Mouse (Mus musculus) cerebellum, adult 2 months (tissue): ENCODE results near the gene Taok1. TPM values are rescaled to one million over a fixed set of nuclear protein-coding genes. Genes with fewer than 3 reads are reported as not detected.

Source experiments
- DNase-seq, 2 experiments: peaks; one replicate each; pipeline ENCODE4 v3.0.0; 2021
- H3K27ac ChIP-seq: fragments of 200-500 bp; 2 replicates; pipeline ENCODE4 v1.5.1; 2012; ENCODE audit warnings: low read length, control low read depth, inconsistent platforms; ENCODE audit not compliant: insufficient read depth
- H3K27me3 ChIP-seq: fragments of 200-500 bp; 2 replicates; pipeline ENCODE4 v1.6.1; 2012; ENCODE audit warnings: inconsistent platforms, mild to moderate bottlenecking, low read length, moderate library complexity; ENCODE audit not compliant: control insufficient read depth, insufficient read depth
- H3K4me1 ChIP-seq: fragments of 200-500 bp; 2 replicates; pipeline ENCODE4 v1.6.1; 2011; ENCODE audit warnings: low read length; ENCODE audit not compliant: control insufficient read depth, insufficient read depth
- H3K4me3 ChIP-seq: fragments of 200-500 bp; replicated peaks from 2 replicates; pipeline ENCODE3; 2011; ENCODE audit warnings: mild to moderate bottlenecking, low read depth, low read length, control low read depth; ENCODE audit not compliant: insufficient read depth
- CTCF ChIP-seq: fragments of 200-500 bp; IDR thresholded peaks from 2 replicates; pipeline ENCODE4 v1.5.1; 2011; ENCODE audit warnings: low read depth, mild to moderate bottlenecking, control low read depth, low read length, moderate library complexity, borderline replicate concordance; ENCODE audit not compliant: insufficient read depth
- POLR2A ChIP-seq: fragments of 200-500 bp; IDR thresholded peaks from 2 replicates; pipeline ENCODE4 v1.6.1; 2011; ENCODE audit warnings: low read length, control low read depth, borderline replicate concordance; ENCODE audit not compliant: insufficient read depth
- WGBS: fragments of 180-500 bp; shearing (Covaris S2); methylation state at CpG from one replicate; pipeline ENCODE4 v1.1.7; 2018; 5-methylcytosine and 5-hydroxymethylcytosine counted together
- polyA plus RNA-seq: library from polyadenylated mRNA; depleted of rRNA; stranded (reverse); fragments of >200 nt; gene quantifications from 2 replicates; pipeline ENCODE4 v1.2.3, GENCODE M21; 2012; rRNA removed

Gene Taok1
- polyA plus RNA-seq, 1 experiment = 26.8 TPM

DNA sequence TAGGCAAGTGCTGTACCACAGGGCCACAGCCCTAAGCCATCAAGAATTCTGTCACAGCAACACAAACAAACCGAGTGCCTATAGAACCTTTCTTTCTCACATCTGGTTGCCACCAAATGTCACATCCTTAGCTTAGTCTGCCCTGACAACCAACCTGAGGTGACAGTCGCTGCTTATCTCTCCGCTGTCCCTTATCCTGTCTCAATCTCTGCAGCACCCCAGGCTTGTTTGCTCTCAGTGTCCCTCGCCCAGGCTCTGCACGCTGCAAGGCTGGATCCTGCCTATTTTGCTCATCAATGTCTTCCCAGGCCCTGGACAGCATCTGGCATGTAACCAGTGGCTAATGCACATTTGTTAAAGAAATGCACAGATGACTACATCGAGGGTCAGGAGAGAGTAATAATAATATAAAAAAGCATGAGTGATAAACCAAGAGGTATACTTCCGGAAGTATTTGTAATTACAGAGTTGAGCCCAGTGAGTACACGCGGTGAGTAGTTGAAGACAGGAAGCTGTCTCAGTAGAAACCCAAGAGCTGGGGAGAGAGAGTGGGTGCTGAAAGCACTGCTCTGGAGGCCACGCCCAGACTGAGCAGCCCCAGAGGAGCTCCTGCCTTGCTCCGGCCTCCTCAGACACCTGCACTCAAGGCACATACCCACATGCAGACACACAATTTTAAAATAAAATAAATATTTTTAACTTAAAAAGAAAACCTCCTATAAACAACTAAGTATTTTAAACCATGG lies 123.9 kb downstream of the Taok1 start:
- peaks cover 40% of the 10 kb centered on the region for H3K4me1 ChIP-seq
- 81% methylated on average over 11 of the region's 11 CpGs for WGBS

DNA sequence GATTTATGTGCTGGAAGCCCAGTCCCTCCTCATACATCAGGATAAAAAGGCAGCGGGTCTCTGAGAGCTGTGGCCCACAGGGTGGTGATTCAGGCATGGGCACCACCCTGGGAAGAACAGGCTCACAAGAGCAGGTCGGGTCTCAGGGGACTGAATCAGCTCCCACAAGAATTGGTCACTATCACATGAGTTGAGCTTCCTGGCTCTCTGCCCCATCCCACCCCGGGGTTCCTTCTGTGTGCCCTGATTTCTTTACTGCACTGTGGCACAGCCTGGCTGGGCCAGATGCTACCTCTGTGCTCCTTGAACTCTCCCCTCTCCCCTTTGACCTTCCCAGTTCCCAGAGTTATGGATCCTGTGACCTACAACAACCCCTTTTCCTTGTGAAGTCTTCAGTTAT lies 124.6 kb downstream of the Taok1 start:
- 41% methylated on average over 3 of the region's 3 CpGs for WGBS
- DNase-seq = no peak
- H3K27ac ChIP-seq = peak overlapping the region; percentile 29; the same call in 1 of the 2 replicates

More for the DNA sequence above, 123.9 kb downstream of the Taok1 start:
- Histone ChIP-seq H3K27me3 (no peaks in the 10 kb centered on the region), H3K4me3 (no peak overlapping the region), H3K27ac (0 out of 2 replicates have a peak overlapping the region, but pooled peaks have one; percentile 29)
- TF ChIP-seq CTCF (no peak), POLR2A (no peak)
- no peak for DNase-seq

More for the DNA sequence above, 124.6 kb downstream of the Taok1 start:
- Histone ChIP-seq H3K27me3 (no peaks in the 10 kb centered on the region), H3K4me3 (no peak overlapping the region), H3K4me1 (peaks cover 40% of the 10 kb centered on the region)
- TF ChIP-seq POLR2A (no peak), CTCF (no peak)

Other genes starting within 250 kb of the Taok1 start
- gene Coro6, start 145.4 kb downstream of the Taok1 start, polyA plus RNA-seq = 134 and 148 TPM in 2 replicates
- 106 and 114 TPM in 2 replicates for gene Ankrd13b, start 118.1 kb downstream of the Taok1 start, polyA plus RNA-seq
- gene Git1, start 114.3 kb downstream of the Taok1 start, polyA plus RNA-seq = 106 and 110 TPM in 2 replicates
- 0.98 and 1.0 TPM in 2 replicates for gene Abhd15, start 92.7 kb downstream of the Taok1 start, polyA plus RNA-seq
- 11.6 and 12.8 TPM in 2 replicates for gene Trp53i13, start 91.8 kb downstream of the Taok1 start, polyA plus RNA-seq
- not detected in 2 replicates for gene Gm10392, start 88.6 kb downstream of the Taok1 start, polyA plus RNA-seq
- gene Nufip2, start 78.3 kb upstream of the Taok1 start, polyA plus RNA-seq = 21.5 and 23.6 TPM in 2 replicates
- not detected in 2 replicates for gene Cryba1, start 117.5 kb upstream of the Taok1 start, polyA plus RNA-seq
- gene Myo18a, start 155.4 kb upstream of the Taok1 start, polyA plus RNA-seq = 56.5 and 62.1 TPM in 2 replicates
- gene Gm10277, start 179.9 kb upstream of the Taok1 start, polyA plus RNA-seq = not detected in 2 replicates